Mouse (Mus musculus) ES-E14 (cell line): Measurements from ENCODE around the gene Kbtbd2. TPM values are rescaled to one million over a fixed set of nuclear protein-coding genes. Genes with fewer than 3 reads are reported as not detected.

Experiments used
- DNase-seq: peaks from one replicate; pipeline ENCODE4 v3.0.0-alpha.2; 2013; ENCODE audit warnings: low read depth, low spot score
- H3K27ac ChIP-seq: 2 replicates; pipeline ENCODE4 v1.5.1; 2012; ENCODE audit warnings: low read depth, mild to moderate bottlenecking, low read length, moderate library complexity, mixed read lengths; ENCODE audit not compliant: poor library complexity, insufficient read depth, severe bottlenecking
- H3K36me3 ChIP-seq: 2 replicates; pipeline ENCODE4 v1.6.1; 2012; ENCODE audit warnings: mild to moderate bottlenecking, low read length, moderate library complexity, mixed read lengths; ENCODE audit not compliant: control insufficient read depth, poor library complexity, insufficient read depth, severe bottlenecking
- H3K4me1 ChIP-seq, 2 experiments: fragments of 150-350 bp in 1 of 2; sonication (generic) in 1 of 2; 2 replicates each; pipeline ENCODE4 v1.6.1; 2012; ENCODE audit warnings: low read length in 2 of 2, mild to moderate bottlenecking in 1 of 2, mixed read lengths in 1 of 2; ENCODE audit not compliant: control insufficient read depth in 2 of 2, insufficient read depth in 2 of 2, poor library complexity in 1 of 2
- H3K4me3 ChIP-seq, 2 experiments: fragments of 150-350 bp in 1 of 2; sonication (generic) in 1 of 2; 2 replicates each; pipeline ENCODE4 v1.5.1; 2012; ENCODE audit warnings: low read length in 2 of 2, low read depth in 1 of 2, mild to moderate bottlenecking in 1 of 2, mixed read lengths in 1 of 2; ENCODE audit not compliant: insufficient read depth in 1 of 2, poor library complexity in 1 of 2, severe bottlenecking in 1 of 2
- H3K9ac ChIP-seq: 2 replicates; pipeline ENCODE4 v1.6.1; 2012; ENCODE audit warnings: low read depth, mild to moderate bottlenecking, low read length, mixed read lengths; ENCODE audit not compliant: poor library complexity, insufficient read depth, severe bottlenecking
- H3K9me3 ChIP-seq: fragments of 150-350 bp; sonication (generic); 2 replicates; pipeline ENCODE4 v1.6.1; 2012; ENCODE audit warnings: low read depth, mild to moderate bottlenecking, low read length; ENCODE audit not compliant: control insufficient read depth, insufficient read depth
- CHD2 ChIP-seq: IDR thresholded peaks from 2 replicates; pipeline ENCODE4 v1.6.1; 2014; ENCODE audit warnings: mild to moderate bottlenecking, low read depth, low read length, inconsistent platforms
- HCFC1 ChIP-seq: IDR thresholded peaks from 2 replicates; pipeline ENCODE4 v1.6.1; 2012; ENCODE audit warnings: low read length, inconsistent platforms, borderline replicate concordance; ENCODE audit not compliant: insufficient read depth
- MAFK ChIP-seq: IDR thresholded peaks from 2 replicates; pipeline ENCODE4 v1.6.1; 2014; ENCODE audit warnings: mild to moderate bottlenecking, low read depth, low read length, inconsistent platforms; ENCODE audit not compliant: insufficient read depth
- ZC3H11A ChIP-seq: IDR thresholded peaks from 2 replicates; pipeline ENCODE4 v1.6.1; 2012; ENCODE audit warnings: low read depth, mild to moderate bottlenecking, inconsistent platforms, low read length, borderline replicate concordance
- ZNF384 ChIP-seq: IDR thresholded peaks from 2 replicates; pipeline ENCODE4 v1.6.1; 2012; ENCODE audit warnings: low read depth, low read length, inconsistent platforms
- in situ Hi-C, 2 experiments: fragments of 600-800 bp; cut with MboI; formaldehyde crosslinking; loops; one replicate each; pipeline ENCODE4 v1.15.1; 2025; ENCODE audit warnings: low sequenced_read_pairs in 2 of 2, inconsistent platforms in 1 of 2; ENCODE audit not compliant: unreplicated experiment in 2 of 2
- total RNA-seq: library from RNA; depleted of rRNA; stranded (reverse); fragments of 300-350 nt; gene quantifications from 2 replicates; pipeline ENCODE4 v1.2.3, GENCODE M21; 2012; rRNA removed

The Kbtbd2 gene
- 19.8 and 24.8 TPM in 2 replicates for total RNA-seq

GRCm38 (mm10) chr6:56797311-56798151, at the start of gene Kbtbd2:
Kbtbd2 (minus strand) TSS chr6:56797813.
- in situ Hi-C loops = no loop called here
- H3K36me3 ChIP-seq = no peaks in the 10 kb centered on the region
- peaks cover 3 to 4% of the 10 kb centered on the region in 2 experiments; a peak in 3 of 4 replicates for H3K4me1 ChIP-seq
- peak within 1 kb of the TSS; percentile 98 for H3K27ac ChIP-seq
- no peaks in the 10 kb centered on the region for H3K9me3 ChIP-seq
- TF ChIP-seq MAFK (no peak), HCFC1 (0 out of 2 replicates have a peak, but pooled peaks have one; percentile 33)
- H3K4me3 ChIP-seq = peak within 1 kb of the TSS; percentile 89 to 97
- peak within 1 kb of the TSS; percentile 98 for H3K9ac ChIP-seq
- DNase-seq = peak; percentile 88

GRCm38 (mm10) chr6:56844365-56844764, 46.8 kb upstream of the Kbtbd2 start:
- TF ChIP-seq HCFC1 (no peak), MAFK (no peak), CHD2 (no peak), ZC3H11A (no peak), ZNF384 (no peak)
- H3K36me3 ChIP-seq = peaks cover 4% of the 10 kb centered on the region; the same call in 1 of the 2 replicates
- no peak overlapping the region for H3K27ac ChIP-seq
- no peak overlapping the region for H3K4me3 ChIP-seq
- H3K9me3 ChIP-seq = no peaks in the 10 kb centered on the region
- no peak overlapping the region for H3K9ac ChIP-seq
- no peaks in the 10 kb centered on the region for H3K4me1 ChIP-seq
- DNase-seq = no peak
- in situ Hi-C loops = no loop called here

- no peak for TF ChIP-seq ZC3H11A
- no peak for TF ChIP-seq HCFC1
- TF ChIP-seq MAFK = no peak
- TF ChIP-seq ZNF384 = no peak
- TF ChIP-seq CHD2 = no peak
These were observed 45.6 kb upstream of the Kbtbd2 start for GRCm38 (mm10) chr6:56843229-56843628.

GRCm38 (mm10) chr6:56837621-56838020, 40.0 kb upstream of the Kbtbd2 start:
- in situ Hi-C loops = no loop called here
- Histone ChIP-seq H3K9me3 (no peaks in the 10 kb centered on the region), H3K36me3 (peaks cover 12% of the 10 kb centered on the region; the same call in 1 of the 2 replicates), H3K4me1 (peaks cover 2 to 5% of the 10 kb centered on the region in 2 experiments; a peak in 1 of 4 replicates), H3K27ac (peak overlapping the region; percentile 38; the same call in 1 of the 2 replicates), H3K4me3 (peak overlapping the region; percentile 66 to 83), H3K9ac (peak overlapping the region; percentile 81; the same call in 1 of the 2 replicates)
- TF ChIP-seq CHD2 = no peak
- no peak for TF ChIP-seq ZNF384
- TF ChIP-seq MAFK = no peak
- no peak for TF ChIP-seq HCFC1
- TF ChIP-seq ZC3H11A = no peak
- no peak for DNase-seq

More at GRCm38 (mm10) chr6:56843229-56843628, 45.6 kb upstream of the Kbtbd2 start:
- Histone ChIP-seq H3K4me1 (no peaks in the 10 kb centered on the region), H3K4me3 (no peak overlapping the region), H3K36me3 (peaks cover 4% of the 10 kb centered on the region; the same call in 1 of the 2 replicates), H3K9ac (no peak overlapping the region), H3K9me3 (no peaks in the 10 kb centered on the region), H3K27ac (no peak overlapping the region)
- no peak for DNase-seq
- in situ Hi-C loops = no loop called here

GRCm38 (mm10) chr6:56837166-56837565, 39.6 kb upstream of the Kbtbd2 start:
- in situ Hi-C loops = no loop called here
- peak overlapping the region; percentile 83 to 97 for H3K4me3 ChIP-seq
- H3K4me1 ChIP-seq = peaks cover 2 to 5% of the 10 kb centered on the region in 2 experiments; a peak in 1 of 4 replicates
- no peaks in the 10 kb centered on the region for H3K9me3 ChIP-seq
- no peak for TF ChIP-seq ZNF384
- no peak for TF ChIP-seq HCFC1
- no peak for TF ChIP-seq MAFK
- no peak for TF ChIP-seq ZC3H11A
- no peak for TF ChIP-seq CHD2
- H3K27ac ChIP-seq = peak overlapping the region; percentile 83
- DNase-seq = peak; percentile 61
- peaks cover 12% of the 10 kb centered on the region; the same call in 1 of the 2 replicates for H3K36me3 ChIP-seq
- peak overlapping the region; percentile 98 for H3K9ac ChIP-seq
